Mouse (Mus musculus): ENCODE data around the gene Rbpjl.

DNA sequence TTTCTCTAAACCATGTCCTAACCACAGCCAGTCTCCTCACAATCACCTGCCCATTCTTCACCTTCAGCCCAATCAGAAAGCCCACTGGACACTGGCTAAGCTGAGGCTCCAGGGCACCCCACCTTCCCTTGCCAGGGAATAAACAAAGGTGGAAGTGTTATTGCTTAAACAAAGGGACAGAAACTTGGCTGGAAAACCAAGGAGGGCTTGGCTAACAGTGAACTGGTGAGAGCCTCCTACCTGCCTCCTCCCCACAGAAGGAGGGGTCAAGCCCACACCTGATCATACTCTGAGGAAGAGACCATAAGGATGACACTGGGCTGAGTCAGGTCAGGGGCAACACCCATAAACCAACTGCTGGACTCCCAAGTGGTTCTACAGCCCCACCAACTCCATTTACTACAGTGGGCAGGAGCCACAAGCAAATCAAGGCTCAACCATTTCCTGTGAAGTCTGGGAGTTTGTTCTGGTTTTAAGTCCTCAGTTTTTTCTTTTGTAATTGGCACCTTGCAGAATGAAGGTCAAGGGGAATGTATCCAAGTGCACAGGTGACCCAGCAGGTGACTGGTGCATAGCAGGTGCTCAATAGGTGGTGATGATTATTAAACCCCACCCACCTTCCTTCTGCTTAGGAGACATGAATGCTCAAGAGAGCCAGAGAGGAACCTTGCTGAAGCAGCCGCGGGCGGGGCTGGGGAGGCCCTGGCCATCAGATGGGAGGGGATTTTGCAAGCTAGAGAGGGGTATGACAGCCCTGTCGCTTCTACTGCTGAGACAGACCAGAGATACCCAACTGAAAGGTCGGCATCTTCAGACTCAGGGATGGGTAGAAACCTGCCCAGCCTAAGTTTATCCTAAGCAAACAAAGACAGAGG, 32.5 kb downstream of the Rbpjl start:
- TF ChIP-seq CTCF (IDR thresholded peaks at IDR 0.05; ENCODE audit: extremely low read depth, insufficient read depth, low read length) (no peak), POLR2A (IDR thresholded peaks at IDR 0.05; ENCODE audit: extremely low read depth, insufficient read depth, low read length) (no peak)
